Mouse (Mus musculus) hindbrain, embryonic 15.5 days (tissue): ENCODE data around the gene Gimap1. TPM values are rescaled to one million over a fixed set of nuclear protein-coding genes. Genes with fewer than 3 reads are reported as not detected.

Experiments used
- ATAC-seq: fragments of 200-750 bp; cut with Nextera tagmentation; 2 replicates; pipeline ENCODE4 v1.8.0; 2017; ENCODE audit warnings: low read depth, moderate number of reproducible peaks, moderate TSS enrichment; ENCODE audit not compliant: low FRiP score
- H3K27ac ChIP-seq: fragments of 300-500 bp; sonication (generic); replicated peaks from 2 replicates; pipeline ENCODE4 v1.5.1; 2015; ENCODE audit warnings: mild to moderate bottlenecking, inconsistent platforms
- H3K27me3 ChIP-seq: fragments of 300-500 bp; sonication (generic); 2 replicates; pipeline ENCODE4 v1.6.1; 2015; ENCODE audit warnings: control low read depth, inconsistent platforms
- H3K36me3 ChIP-seq: fragments of 300-500 bp; sonication (generic); 2 replicates; pipeline ENCODE4 v1.6.1; 2015; ENCODE audit warnings: control low read depth, inconsistent platforms
- H3K4me1 ChIP-seq: fragments of 300-500 bp; sonication (generic); replicated peaks from 2 replicates; pipeline ENCODE4 v1.6.1; 2015; ENCODE audit warnings: control low read depth, inconsistent platforms
- H3K4me2 ChIP-seq: fragments of 300-500 bp; sonication (generic); 2 replicates; pipeline ENCODE4 v1.6.1; 2015; ENCODE audit warnings: moderate library complexity, mild to moderate bottlenecking, inconsistent platforms
- H3K4me3 ChIP-seq: fragments of 300-500 bp; sonication (generic); 2 replicates; pipeline ENCODE4 v1.5.1; 2015; ENCODE audit warnings: mild to moderate bottlenecking, inconsistent platforms
- H3K9ac ChIP-seq: fragments of 300-500 bp; sonication (generic); 2 replicates; pipeline ENCODE4 v1.6.1; 2015; ENCODE audit warnings: inconsistent platforms
- H3K9me3 ChIP-seq: fragments of 300-500 bp; sonication (generic); 2 replicates; pipeline ENCODE4 v1.6.1; 2016; ENCODE audit warnings: control low read depth, inconsistent platforms
- WGBS: fragments of 180-500 bp; shearing (Covaris S2); methylation state at CpG from one replicate; pipeline ENCODE4 v1.1.7; 2015; 5-methylcytosine and 5-hydroxymethylcytosine counted together
- polyA plus RNA-seq: library from polyadenylated mRNA; unstranded; fragments of >200 nt; fragmentation: Nextera tagmentation; extraction: Ambion mirVana; gene quantifications from 2 replicates; pipeline ENCODE4 v1.2.1, GENCODE M21; 2015

The Gimap1 gene
- polyA plus RNA-seq, 1 experiment from 2014 or later, result 6.5 TPM

DNA sequence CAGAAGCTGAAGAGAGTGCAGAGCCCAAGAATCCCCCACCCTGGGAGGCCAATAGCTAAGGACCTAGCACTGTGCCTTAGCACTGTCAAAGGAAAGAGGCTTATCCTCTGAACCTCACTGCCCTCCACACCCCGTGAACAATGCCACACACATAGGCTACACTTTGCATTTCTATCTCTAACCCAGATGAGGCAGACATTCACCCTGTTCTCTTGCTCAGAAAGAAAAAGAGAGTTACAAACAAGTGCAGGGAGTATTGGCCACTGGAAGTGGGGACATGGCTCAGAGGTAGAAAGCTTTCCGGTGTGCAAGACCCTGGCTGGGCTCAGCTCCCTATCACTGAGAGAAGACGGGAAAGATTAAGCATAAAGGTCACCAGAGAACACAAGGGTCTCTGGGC, 32.7 kb upstream of the Gimap1 start:
- no peaks in the 10 kb centered on the region for H3K9me3 ChIP-seq
- no peaks in the 10 kb centered on the region for H3K36me3 ChIP-seq
- H3K9ac ChIP-seq, result no peak overlapping the region
- WGBS, result 68% methylated on average over 3 of the region's 3 CpGs
- no peak overlapping the region for H3K4me3 ChIP-seq
- no peaks in the 10 kb centered on the region for H3K4me1 ChIP-seq
- H3K27me3 ChIP-seq, result no peaks in the 10 kb centered on the region
- H3K4me2 ChIP-seq, result no peak overlapping the region
- no peak for ATAC-seq
- no peak overlapping the region for H3K27ac ChIP-seq

DNA sequence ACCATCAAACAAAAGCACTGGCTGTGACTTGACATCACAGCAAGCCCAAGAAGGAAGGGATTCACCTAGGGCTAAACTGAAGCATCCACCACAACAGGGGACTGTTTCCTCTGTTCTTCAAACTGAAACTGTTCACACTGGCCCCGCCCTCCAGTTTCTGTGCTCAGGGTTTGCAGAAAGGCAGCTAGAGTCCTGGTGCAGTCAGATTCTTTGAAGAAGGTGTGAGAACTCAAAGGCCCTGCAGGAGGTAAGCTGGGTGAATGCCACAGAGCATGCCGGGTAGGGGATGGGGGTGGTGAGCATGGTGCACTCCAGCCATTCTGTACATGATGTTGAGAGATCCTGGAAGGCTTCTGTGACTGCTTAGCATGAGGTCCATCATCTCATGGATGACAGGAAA, 20.4 kb upstream of the Gimap1 start, which contains the start of the genes Gm28053 and Gimap7:
TSS of gene Gm28053 (plus strand) at position 153 of the 400 bp plus-strand sequence.
TSS of gene Gimap7 (plus strand) at position 167 of the 400 bp plus-strand sequence.
- Histone ChIP-seq H3K4me1 (no peaks in the 10 kb centered on the region), H3K4me2 (no peak within 1 kb of the TSS), H3K9ac (no peak within 1 kb of the TSS), H3K36me3 (no peaks in the 10 kb centered on the region), H3K27me3 (no peaks in the 10 kb centered on the region), H3K4me3 (no peak within 1 kb of the TSS), H3K27ac (no peak within 1 kb of the TSS), H3K9me3 (no peaks in the 10 kb centered on the region)
- WGBS, result 61% methylated on average over 2 of the region's 2 CpGs
- no peak for ATAC-seq

GRCm38 (mm10) chr6:48720326-48720725, 18.5 kb upstream of the Gimap1 start:
- Histone ChIP-seq H3K9me3 (no peaks in the 10 kb centered on the region), H3K27ac (no peak overlapping the region), H3K36me3 (no peaks in the 10 kb centered on the region), H3K4me2 (no peak overlapping the region), H3K9ac (no peak overlapping the region), H3K4me3 (no peak overlapping the region), H3K4me1 (peaks cover 2% of the 10 kb centered on the region; the same call in 1 of the 2 replicates), H3K27me3 (no peaks in the 10 kb centered on the region)
- no peak for ATAC-seq
- WGBS, result 75% methylated on average over 4 of the region's 4 CpGs

GRCm38 (mm10) chr6:48723468-48723867, 15.4 kb upstream of the Gimap1 start:
- no peak for ATAC-seq
- Histone ChIP-seq H3K27me3 (no peaks in the 10 kb centered on the region), H3K36me3 (no peaks in the 10 kb centered on the region), H3K4me1 (peaks cover 5% of the 10 kb centered on the region), H3K9me3 (no peaks in the 10 kb centered on the region), H3K4me3 (no peak overlapping the region), H3K4me2 (no peak overlapping the region), H3K9ac (no peak overlapping the region), H3K27ac (no peak overlapping the region)
- 92% methylated on average over 8 of the region's 8 CpGs for WGBS

DNA sequence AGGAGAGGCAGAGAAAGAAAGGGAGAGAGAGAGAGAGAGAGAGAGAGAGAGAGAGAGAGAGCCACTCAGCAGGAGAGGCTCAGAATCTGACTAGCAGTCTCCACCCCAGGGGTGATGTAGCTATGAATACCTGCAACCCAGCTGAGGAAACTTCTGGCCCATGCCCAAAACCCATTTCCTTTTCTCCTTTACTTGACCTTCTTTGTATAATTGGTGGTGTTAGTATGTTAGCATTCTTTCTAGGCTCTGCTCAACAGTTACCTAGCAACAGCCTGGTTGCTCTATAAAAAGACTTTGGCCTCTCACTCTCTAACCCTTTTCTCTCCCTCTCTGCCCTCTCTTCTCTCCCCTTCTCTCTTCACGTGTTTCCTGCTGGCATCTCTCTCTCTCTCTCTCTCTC, 13.4 kb upstream of the Gimap1 start:
- WGBS, result 0% methylated on average over 1 of the region's 1 CpGs
- Histone ChIP-seq H3K4me3 (no peak overlapping the region), H3K27ac (no peak overlapping the region), H3K27me3 (no peaks in the 10 kb centered on the region), H3K4me1 (peaks cover 5% of the 10 kb centered on the region), H3K4me2 (no peak overlapping the region), H3K36me3 (no peaks in the 10 kb centered on the region), H3K9me3 (no peaks in the 10 kb centered on the region), H3K9ac (no peak overlapping the region)
- ATAC-seq, result no peak

GRCm38 (mm10) chr6:48727761-48728160, 11.1 kb upstream of the Gimap1 start:
- H3K4me2 ChIP-seq, result no peak overlapping the region
- no peaks in the 10 kb centered on the region for H3K36me3 ChIP-seq
- H3K27ac ChIP-seq, result no peak overlapping the region
- no peak overlapping the region for H3K4me3 ChIP-seq
- ATAC-seq, result no peak
- no peaks in the 10 kb centered on the region for H3K9me3 ChIP-seq
- no peak overlapping the region for H3K9ac ChIP-seq
- H3K4me1 ChIP-seq, result peaks cover 5% of the 10 kb centered on the region
- no peaks in the 10 kb centered on the region for H3K27me3 ChIP-seq
- 91% methylated on average over 5 of the region's 5 CpGs for WGBS

- 56% methylated on average over 8 of the region's 8 CpGs for WGBS
- Histone ChIP-seq H3K36me3 (no peaks in the 10 kb centered on the region), H3K27ac (no peak overlapping the region), H3K9ac (no peak overlapping the region), H3K27me3 (no peaks in the 10 kb centered on the region), H3K4me2 (no peak overlapping the region), H3K9me3 (no peaks in the 10 kb centered on the region), H3K4me3 (no peak overlapping the region), H3K4me1 (no peaks in the 10 kb centered on the region)
- ATAC-seq, result no peak
Measured at GRCm38 (mm10) chr6:48732864-48733304, 6.0 kb upstream of the Gimap1 start.

GRCm38 (mm10) chr6:48733660-48734059, 5.2 kb upstream of the Gimap1 start:
- Histone ChIP-seq H3K4me3 (no peak overlapping the region), H3K9me3 (no peaks in the 10 kb centered on the region), H3K36me3 (no peaks in the 10 kb centered on the region), H3K27me3 (no peaks in the 10 kb centered on the region), H3K4me2 (no peak overlapping the region), H3K4me1 (no peaks in the 10 kb centered on the region), H3K27ac (no peak overlapping the region), H3K9ac (no peak overlapping the region)
- WGBS, result 90% methylated on average over 1 of the region's 1 CpGs
- ATAC-seq, result no peak

DNA sequence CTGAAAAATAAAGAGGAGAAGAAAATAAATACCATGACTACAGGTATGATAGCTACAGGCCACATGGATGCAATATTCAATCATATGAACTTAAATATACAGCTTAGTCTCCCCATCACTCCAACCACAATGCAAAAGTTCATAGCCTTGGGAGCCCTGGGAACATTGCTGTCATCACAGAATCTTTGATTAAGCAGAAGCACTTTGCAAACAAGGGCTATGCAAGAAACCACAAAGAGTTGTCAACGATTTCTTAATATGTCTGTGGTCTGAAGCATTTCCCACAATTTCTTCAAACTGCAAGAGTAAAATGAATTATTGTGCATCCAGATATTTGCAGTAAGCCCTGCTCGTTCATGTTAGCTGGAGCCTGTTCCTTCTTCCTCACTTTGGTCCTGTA, 1.8 kb upstream of the Gimap1 start:
- no peaks in the 10 kb centered on the region for H3K9me3 ChIP-seq
- peaks cover 4% of the 10 kb centered on the region; the same call in 1 of the 2 replicates for H3K4me1 ChIP-seq
- peaks cover 10% of the 10 kb centered on the region; the same call in 1 of the 2 replicates for H3K27me3 ChIP-seq
- no peak overlapping the region for H3K4me3 ChIP-seq
- H3K36me3 ChIP-seq, result no peaks in the 10 kb centered on the region
- H3K27ac ChIP-seq, result no peak overlapping the region
- no peak for ATAC-seq
- H3K4me2 ChIP-seq, result no peak overlapping the region
- 82% methylated on average over 2 of the region's 2 CpGs for WGBS
- H3K9ac ChIP-seq, result no peak overlapping the region

DNA sequence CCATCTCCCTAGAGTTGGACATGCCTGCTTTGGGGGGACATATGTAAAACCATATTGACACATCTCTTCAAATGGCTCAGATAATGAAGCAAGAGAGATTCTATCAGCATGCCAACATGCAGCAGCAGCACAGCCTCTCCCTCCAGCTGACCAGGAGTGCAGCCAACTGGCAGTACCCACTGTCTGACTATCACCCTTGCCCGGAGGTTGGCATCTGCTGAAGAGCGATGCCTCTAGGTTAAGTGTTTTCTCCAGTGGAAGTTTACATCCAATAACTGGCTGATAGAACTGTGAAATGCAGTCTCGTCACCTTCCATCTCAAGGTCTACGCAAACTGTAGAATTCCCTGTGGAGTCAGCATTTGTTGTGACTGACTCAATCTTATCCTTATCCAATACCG, 1.2 kb upstream of the Gimap1 start:
- Histone ChIP-seq H3K4me1 (peaks cover 11% of the 10 kb centered on the region; the same call in 1 of the 2 replicates), H3K27me3 (peaks cover 13% of the 10 kb centered on the region; the same call in 1 of the 2 replicates), H3K4me3 (no peak overlapping the region), H3K9me3 (no peaks in the 10 kb centered on the region), H3K9ac (no peak overlapping the region), H3K36me3 (no peaks in the 10 kb centered on the region), H3K27ac (no peak overlapping the region), H3K4me2 (no peak overlapping the region)
- WGBS, result 94% methylated on average over 5 of the region's 5 CpGs
- no peak for ATAC-seq

DNA sequence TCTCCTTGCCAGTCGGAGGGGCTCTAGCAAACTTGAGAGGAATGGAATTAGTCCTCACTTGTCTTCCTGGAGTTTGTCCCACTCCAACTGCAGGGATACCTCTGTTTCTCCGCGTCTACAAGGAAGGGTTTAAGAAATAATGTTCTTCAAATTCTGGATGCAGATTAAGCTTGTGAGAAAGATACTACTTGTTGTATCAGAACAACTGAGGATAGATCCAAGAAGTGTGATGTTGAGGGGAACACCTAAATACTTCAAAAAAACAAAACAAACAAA, 864 bp downstream of the Gimap1 start:
- Histone ChIP-seq H3K9ac (no peak overlapping the region), H3K9me3 (no peaks in the 10 kb centered on the region), H3K27me3 (peaks cover 25% of the 10 kb centered on the region), H3K4me2 (no peak overlapping the region), H3K4me1 (peaks cover 18% of the 10 kb centered on the region; the same call in 1 of the 2 replicates), H3K27ac (no peak overlapping the region), H3K36me3 (no peaks in the 10 kb centered on the region), H3K4me3 (no peak overlapping the region)
- WGBS, result 93% methylated on average over 3 of the region's 3 CpGs
- no peak for ATAC-seq

GRCm38 (mm10) chr6:48740501-48741169, 1.8 kb downstream of the Gimap1 start:
- H3K27ac ChIP-seq, result no peak overlapping the region
- H3K27me3 ChIP-seq, result peaks cover 25% of the 10 kb centered on the region
- H3K9ac ChIP-seq, result no peak overlapping the region
- whole genome bisulfite sequencing, result 86% methylated on average over 3 of the region's 3 CpGs
- no peak overlapping the region for H3K4me2 ChIP-seq
- H3K4me1 ChIP-seq, result peaks cover 18% of the 10 kb centered on the region; the same call in 1 of the 2 replicates
- H3K36me3 ChIP-seq, result no peaks in the 10 kb centered on the region
- ATAC-seq, result no peak
- H3K9me3 ChIP-seq, result no peaks in the 10 kb centered on the region
- H3K4me3 ChIP-seq, result no peak overlapping the region

GRCm38 (mm10) chr6:48741273-48741672, 2.4 kb downstream of the Gimap1 start:
- Histone ChIP-seq H3K9ac (no peak overlapping the region), H3K4me2 (no peak overlapping the region), H3K27ac (no peak overlapping the region), H3K27me3 (peaks cover 25% of the 10 kb centered on the region), H3K36me3 (no peaks in the 10 kb centered on the region), H3K9me3 (no peaks in the 10 kb centered on the region), H3K4me3 (no peak overlapping the region), H3K4me1 (peaks cover 18% of the 10 kb centered on the region; the same call in 1 of the 2 replicates)
- 34% methylated on average over 3 of the region's 3 CpGs for WGBS
- ATAC-seq, result no peak
